Mouse (Mus musculus): Measurements from ENCODE around the gene Crtc1.

Gene Crtc1

DNA sequence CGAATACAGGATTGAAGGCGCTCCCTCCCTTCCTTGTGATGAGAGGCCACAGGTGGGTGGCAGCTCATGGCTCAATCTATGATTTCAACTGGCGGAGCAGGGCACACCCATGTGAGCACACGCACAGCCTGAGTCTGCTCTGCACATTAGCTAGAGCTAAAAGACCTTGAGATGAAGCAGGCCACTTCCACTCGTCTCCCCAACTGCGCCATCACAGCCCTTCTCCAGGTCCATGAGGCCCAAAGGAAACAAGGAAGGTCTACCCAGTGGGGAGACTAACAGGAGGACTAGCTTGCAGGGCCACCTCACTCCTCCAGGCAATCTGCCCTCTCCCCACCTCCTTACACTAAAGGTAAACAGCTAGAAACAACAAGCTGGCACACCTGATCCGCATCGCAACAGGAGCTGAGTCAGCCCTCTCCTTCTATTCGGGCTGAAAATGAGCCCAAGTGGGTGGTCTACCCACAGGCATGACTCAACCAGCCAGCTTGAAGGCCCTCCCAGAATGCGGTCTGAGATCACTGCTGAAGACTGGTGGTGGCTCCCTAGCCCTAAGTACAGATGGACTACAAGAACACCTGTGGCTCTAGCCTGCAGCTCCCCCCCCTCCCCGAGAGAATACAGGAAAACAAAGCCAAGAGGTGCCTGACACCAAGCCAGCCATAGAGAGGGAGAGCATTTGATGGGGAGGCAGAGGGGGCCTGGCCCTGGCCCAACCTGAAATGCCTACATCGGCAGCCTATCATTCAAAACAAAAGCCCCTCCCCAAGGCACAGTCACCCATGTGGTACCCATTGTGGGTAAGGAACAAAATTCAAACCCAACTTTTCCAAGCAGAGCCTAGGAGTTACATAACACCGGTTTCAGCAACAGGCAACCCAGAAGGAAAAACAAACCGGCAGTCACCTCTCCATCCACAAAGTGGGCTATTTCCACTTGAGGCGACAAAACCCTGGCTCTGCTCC, 88.1 kb downstream of the Crtc1 start:
- no peak for DNase-seq (ENCODE audit: low read depth, low spot score)

DNA sequence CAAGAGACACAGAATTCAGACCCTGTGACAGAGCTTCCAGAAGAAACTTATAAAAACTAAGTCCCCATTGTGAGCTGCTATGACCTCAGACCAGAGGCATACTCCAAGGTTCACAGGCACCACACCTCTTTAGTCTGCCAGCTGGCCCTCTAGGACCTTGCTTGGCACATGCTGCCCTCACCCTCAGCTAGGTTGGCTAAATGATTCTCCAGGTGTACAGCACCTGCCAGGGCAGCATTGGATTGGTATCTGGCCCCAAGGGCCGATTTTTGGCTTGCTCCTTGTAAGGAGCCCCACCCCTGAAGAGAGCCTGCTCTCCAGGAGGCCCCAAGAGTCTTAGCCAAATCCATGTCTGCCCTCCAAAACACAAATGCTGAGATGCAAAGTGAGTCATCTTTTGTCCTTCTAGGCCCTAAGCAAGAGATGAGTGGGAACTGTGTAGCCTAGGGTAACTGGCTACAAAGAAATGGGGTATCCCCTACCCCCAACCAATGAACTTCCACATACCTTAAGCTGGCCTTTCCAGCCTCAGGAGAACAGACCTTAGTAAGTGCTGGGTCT, 91.4 kb downstream of the Crtc1 start:
- DNase-seq (ENCODE audit: low read depth, low spot score): no peak

DNA sequence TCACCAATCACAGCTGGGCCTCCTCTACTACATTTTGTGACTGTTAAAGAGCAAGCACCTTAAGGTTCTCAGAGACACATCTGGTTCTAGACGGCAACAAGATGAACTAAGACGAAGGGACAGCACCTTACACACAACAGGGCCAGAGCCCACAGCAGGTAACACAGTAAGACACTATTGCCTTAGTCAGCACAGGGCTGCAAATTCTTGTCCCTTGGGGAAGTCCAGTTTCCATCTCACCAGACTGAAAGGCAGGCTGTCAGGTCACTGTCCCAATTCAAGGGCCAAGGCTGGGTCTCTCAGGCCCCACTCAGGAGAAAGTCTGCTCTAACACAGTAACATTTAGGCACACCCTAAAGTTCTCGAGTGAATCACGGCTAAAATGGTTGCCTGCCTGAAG, 91.9 kb downstream of the Crtc1 start:
- no peak for DNase-seq (ENCODE audit: low read depth, low spot score)

DNA sequence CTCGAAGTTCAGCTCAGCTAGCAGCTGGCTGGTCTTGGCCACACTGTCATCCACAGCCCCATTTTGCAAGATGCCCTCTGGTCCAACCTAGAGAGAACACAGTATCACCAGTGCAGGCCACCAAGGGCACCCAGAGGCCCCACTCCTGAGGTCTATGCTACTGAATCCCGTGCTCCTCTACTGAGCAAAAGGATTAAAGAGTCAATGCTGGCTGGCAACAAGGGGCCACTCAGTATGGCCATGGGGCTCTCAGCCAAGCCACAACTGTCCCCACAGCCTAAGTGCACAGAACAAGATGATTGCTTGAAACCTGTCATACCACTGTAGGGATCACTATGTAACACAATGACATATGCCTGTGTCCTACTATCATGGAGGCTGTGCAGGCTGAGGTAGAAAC, 95.1 kb downstream of the Crtc1 start:
- DNase-seq (ENCODE audit: low read depth, low spot score): no peak

DNA sequence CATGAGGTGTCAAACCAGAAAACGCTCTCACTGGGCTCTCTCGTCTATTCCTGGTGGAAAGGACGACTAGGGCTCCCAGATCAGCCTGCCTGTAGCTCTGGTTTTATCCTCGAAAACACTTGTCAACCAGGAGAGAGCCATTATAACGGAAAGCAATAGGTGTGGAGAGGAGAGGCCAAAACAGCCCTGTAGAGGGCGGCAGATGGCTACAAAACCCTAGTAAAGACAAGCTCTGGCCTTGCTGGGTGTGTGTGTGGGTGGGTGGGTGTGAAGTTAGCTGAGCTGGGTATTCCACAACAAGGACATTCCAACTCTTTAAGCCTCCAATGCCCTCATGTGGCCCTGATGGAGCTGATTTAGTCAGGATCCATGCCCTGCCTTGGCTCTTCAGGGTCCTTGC, 95.7 kb downstream of the Crtc1 start:
- DNase-seq (ENCODE audit: low read depth, low spot score): peak; percentile 75

DNA sequence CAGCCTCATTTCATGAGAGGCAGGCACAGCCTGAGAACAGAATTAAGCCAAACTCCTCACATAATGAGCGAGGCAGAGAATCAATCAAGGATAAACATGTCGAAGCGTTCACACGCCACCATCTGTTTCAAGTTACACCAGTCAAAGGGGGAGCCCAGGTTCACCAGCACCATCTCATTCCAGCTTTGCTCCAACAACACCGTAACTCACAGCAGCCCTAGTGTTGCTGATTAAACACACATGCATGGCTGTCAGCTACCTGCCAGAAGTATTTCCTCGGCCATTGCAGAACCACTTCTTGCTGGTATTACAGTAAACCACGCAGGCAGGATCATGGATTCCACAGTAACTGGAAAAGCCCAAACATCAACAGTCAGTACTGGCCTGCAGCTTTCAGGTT, 96.3 kb downstream of the Crtc1 start:
- DNase-seq (ENCODE audit: low read depth, low spot score): no peak

DNA sequence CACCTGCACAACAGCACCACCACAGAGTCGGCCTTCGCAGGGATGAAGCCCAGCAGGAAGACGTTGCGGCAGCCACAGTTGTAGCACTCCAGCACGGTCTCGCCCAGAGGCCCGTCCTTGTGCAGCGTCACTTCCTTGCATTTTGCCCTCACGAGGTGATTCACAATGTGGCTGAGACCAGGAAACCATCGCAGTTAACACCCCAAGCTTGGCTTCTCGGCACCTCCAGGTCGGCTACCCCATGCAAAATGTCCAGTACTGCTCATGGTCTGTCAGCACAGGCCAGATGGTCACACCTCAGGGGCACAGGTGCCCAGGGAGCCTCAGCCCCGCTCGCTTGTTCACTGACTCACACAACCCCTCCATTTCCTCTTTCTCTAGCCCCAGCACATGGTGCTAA, 97.4 kb downstream of the Crtc1 start:
- DNase-seq (ENCODE audit: low read depth, low spot score): no peak

DNA sequence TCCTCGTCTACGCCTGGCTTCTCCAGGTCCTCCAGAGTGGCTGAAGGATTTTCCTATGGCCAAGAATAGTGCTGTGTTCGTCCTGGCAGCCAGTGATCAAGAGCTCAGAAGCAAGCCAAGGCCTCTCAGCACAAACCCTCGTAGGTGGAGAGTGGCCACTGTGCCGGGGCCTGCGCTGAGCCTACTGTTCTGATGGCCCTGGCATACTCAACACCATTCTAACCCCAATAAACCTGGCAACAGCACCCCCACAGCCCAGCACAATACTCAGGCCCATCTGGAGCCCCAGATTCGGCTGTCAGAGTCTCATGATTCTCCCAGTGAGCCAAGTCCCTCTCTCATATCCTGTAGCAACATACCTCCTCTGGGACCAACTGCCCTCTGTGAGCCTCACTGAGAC, 98.7 kb downstream of the Crtc1 start:
- DNase-seq (ENCODE audit: low read depth, low spot score): no peak

DNA sequence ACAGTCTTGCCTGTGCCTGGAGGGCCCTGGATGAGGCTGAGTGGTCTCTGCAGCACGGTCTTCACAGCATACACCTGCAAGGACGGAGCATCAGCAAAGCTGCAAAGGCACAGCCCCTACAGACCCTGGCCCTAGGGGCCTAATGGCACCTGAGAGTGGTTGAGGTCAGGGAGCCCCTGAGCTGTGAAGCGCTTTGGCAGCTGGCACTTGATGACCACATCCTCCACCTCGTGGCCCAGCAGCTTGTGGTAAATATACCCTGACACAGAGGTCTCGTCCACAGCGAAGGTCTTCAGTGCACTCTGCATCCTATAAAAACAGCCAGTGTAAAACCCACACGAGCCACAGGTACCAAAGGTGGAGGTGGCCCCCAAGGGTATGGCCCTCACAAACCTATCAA, 100.4 kb downstream of the Crtc1 start:
- DNase-seq (ENCODE audit: low read depth, low spot score): no peak

DNA sequence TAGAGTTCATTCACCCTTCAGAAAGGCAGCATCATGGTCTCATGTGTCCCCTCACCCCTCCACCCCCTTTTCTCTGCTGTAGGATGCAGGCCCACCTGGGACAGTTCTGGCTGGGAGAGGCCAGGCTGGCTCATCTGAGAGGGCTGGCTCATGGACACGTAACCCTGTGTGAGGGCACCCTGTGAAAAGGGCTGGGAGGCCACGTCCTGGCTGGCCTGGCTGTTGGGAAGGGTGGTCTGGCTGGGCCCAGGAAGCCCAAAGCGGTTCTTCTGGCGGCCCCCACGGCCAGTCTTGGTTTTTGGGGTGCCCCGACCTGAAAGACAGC, 106.5 kb downstream of the Crtc1 start:
- DNase-seq (ENCODE audit: low read depth, low spot score): no peak
